Mouse (Mus musculus): ENCODE results near the gene Acadl. TPM values are rescaled to one million over a fixed set of nuclear protein-coding genes. Genes with fewer than 3 reads are reported as not detected.

Gene Acadl
- total RNA-seq, 1 experiment from 2014 or later, result 444 TPM

DNA sequence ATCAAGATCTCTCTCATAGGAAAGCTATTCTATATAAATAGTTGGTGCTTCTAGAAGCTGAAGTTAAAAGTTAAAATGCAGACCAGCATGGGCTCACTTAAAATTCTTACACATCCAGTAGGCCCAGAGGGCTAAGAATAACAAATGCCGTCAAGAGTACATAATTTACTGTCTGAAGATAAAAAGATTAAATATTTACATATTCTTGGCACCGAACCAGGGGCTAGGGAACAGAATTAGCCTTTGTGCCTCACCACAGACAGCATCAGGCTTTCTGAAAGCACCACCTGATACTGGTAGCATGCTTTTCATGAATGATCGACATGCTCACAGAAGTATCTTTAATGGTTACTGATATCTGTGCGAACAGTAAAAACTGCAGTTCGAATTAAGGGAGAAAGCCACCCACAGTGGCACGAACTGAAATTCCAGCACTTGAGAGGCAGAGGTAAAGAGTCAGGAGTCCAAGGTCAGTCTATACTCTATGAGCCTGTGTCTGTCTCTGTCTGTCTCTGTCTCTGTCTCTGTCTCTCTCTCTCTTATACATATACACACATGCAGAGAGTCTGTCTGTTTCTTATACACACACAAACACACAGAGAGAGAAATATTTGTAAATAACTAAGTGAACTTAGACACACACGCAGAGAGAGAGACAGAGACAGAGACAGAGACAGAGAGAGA, 23.2 kb downstream of the Acadl start:
- no peak for DNase-seq

DNA sequence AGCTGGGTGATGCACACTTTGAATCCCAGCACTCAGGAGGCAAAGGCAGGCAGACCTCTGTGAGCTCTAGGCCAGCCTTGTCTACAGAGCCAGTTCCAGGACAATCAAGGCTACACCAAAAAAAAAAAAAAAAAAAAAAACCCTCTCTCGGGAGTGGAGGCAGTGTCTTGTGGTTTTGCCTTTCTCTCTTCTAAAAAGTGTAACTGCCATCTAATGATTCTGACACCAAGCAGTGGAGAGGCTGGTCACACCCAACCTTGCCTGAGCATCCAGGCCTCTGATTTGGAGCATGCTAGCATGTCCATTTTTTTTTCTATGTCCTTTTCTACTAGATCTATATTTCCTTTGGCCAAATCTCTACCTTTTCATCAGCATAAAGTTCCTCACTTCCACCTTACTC, 23.9 kb downstream of the Acadl start:
- DNase-seq, result no peak

DNA sequence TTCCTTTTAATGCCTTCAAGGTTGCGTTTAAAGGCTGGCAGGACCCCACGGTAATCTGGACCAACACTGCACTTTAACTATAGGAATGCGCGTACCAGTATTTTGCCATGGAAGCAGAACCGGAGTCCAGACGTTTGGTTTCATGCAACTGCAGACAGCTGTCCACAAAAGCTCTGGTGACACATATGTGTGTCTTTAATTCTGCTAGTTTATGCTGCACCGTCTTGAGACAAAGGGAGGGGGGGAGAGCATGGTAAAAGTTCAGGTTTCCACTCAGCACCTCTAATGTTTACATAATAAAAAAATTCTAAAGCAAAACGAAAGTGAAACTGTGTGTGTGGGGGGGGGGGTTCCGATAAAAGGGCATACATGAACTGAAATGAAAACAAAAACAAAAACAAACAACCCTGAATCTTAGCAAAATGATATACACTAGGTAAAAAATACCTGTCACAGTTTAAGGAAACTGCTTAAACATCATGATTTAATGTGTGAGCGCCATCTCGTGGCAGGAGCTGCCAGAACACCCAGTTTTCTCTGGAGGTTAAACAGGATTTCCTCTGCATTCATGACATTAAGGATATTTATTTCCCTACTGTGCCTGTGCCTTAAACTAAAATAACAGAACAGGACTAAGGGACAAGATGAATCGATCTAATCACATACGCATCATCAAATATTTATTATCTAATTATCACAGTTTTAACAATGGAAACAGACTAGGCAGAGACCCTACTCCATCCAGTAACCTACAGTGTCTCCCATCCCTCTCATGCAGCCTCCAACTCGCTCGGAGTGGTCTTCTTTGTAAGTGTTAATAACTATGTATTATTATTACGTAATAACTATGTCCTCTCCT, 24.7 kb downstream of the Acadl start:
- DNase-seq, result peak; percentile 84

DNA sequence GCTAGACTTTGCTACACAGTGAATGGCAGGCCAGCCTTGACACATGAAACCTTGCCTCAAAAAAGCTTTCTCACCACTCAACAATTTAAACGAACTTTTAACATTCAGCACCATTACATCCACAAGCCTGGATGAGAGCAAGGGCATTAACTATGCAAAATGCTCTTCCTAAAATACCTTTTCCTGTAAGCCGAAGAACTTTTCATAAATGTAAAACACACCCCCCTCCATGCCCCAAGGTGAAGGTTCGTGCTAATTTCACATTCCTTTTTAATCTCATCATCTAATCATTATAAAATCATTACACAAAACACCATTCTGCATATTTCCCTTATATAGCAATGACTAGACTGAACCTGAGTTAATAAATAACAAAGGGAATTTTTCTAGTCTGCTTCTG, 25.9 kb downstream of the Acadl start:
- no peak for DNase-seq

DNA sequence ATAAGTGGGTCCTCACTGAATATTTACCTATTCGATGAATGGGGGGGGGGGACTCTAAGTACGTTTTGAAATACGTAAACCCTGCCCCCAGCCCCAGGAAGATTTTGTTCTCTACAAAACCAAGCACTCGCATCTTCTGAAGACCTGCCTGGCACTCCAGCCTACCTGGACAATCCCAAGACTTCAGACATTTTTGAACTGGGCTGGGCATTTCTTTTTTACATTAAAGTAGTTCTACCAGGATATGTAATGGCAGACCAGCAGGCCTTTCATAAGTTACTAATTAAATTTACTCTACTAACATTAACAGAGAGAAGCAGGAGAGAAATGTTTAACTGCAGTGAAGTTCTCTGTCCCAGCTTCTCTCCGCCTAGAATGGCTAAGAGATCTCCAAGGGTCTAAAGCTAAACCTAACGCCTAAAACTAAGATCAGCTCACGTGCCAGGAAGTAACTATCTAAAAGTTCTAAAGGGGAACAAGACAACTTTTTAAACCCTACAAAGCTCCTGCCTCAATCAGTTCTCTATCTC, 30.4 kb downstream of the Acadl start:
- no peak for DNase-seq

DNA sequence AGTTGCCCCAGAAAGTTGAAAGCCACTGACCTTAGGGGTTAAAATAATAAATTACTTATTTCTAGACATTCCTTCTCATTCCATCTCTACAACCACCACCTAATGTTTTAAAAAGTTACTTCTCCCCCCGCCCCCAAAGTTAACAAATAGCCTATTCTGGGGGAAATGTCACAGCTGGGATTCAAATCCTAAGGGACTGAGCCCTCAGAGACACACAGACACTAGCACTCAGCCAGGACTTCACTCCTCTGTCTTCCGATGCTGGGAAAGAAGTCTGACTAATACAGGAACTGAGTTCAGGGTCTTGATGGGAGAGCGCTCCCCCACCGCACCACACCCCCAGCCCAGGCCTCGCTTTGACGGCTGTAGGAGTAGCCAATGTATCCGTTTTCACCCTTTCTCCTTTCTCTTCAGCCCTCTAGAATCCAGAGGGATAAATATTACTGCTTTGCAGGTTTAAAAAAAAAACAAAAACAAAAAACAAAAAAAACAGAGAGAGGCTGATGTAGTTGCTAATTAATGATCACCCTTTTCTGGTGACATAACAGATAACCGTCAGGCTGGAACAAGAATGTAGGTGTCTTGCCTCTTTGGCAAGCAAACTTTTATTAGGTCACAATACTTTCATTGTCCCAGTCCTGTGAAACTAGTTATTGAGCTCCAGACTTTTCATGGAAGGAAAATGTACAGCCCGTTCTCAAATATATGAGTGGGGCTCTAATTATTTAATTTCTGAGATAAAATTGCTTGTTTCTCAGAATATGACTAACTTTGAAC, 31.1 kb downstream of the Acadl start:
- no peak for DNase-seq

DNA sequence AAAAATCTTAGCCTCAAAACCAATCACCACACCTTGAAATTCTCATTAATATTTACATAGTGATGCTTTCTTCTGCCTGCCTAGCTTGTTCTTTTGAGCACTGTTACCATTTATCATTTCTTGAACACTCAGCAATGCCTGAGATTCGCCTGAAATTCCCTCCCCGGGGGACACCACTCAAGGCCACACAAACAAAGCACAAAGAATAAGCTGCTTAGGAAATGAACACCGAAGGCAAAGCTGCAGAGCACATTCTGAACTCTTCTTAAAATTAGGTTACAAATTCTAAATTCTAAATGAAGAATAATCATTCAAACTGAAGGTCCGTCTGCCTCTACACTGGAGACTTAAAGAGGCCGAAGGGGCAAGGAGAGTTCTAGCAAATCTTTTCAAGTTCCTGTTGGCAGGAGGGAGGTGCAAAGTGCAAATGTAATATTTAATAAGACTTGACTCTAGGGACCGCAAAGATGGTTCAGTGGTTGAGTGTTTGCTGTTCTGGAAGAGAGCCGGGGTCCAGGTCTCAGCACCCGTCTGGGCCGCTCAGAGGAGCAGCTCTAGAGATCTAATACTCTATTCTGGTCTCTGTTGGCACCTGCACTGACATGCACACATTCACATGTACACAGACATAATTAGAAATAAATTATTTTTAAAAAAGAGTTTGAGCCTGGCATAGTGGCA, 33.5 kb downstream of the Acadl start:
- no peak for DNase-seq

DNA sequence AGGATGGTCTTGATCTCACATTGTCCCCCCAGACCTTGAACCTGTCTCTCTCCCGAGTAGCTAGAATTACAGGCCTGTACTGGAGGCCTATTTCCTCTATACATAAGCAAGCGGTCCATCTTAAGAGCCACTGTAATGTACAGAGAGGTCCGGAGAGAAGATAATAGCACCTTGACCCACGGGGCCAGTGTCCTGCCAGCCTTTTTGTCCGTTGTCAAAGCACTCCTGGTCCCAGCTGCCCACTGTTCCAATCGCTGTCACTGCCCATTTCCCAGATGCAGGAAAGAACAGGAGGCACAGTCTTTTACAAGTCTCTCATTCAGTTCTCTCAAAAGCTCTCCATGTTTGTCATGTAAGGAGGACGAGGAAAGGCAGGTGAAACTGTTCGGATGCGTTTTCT, 41.1 kb downstream of the Acadl start:
- no peak for DNase-seq

DNA sequence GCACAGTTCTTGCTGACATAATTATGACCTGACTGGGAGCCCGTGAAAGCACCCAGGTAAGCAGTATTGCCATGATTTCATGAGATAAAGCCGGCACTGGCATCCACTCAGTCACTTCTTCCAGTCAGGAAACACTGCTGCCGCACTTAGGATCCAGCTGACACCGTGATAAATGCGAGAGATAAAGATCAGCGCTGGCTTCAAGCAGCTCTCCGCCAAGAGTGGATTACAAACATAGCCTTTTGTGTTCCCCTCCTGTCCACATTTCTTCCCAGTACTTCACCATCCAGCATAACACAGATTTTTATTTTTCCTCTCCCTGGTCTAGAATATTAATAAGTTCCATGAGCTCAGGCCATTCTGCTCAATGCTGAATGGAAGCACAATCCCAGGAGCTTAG, 42.8 kb downstream of the Acadl start:
- DNase-seq, result peak; percentile 15

DNA sequence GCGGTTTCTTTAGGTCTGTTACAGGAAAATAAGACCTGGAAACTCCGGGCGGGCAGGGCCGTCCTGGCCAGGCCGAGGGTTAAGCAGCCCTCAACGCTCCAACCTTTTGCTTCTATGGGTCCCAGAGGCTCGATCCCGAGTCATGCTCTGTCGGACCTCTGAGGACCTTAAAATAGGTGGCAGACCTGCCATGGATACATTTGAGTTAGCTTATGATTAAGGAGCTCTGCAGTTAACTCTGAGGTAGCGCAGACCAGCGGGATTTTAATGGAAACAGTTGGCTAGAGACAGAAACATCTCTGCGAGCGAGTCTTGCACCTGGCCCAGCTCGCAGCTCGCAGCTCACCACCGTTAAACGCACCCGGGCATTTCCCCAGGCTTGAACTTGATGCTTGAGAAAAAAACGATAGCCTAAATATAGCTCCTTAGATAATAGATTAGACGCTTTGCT, 45.2 kb downstream of the Acadl start:
- no peak for DNase-seq

DNA sequence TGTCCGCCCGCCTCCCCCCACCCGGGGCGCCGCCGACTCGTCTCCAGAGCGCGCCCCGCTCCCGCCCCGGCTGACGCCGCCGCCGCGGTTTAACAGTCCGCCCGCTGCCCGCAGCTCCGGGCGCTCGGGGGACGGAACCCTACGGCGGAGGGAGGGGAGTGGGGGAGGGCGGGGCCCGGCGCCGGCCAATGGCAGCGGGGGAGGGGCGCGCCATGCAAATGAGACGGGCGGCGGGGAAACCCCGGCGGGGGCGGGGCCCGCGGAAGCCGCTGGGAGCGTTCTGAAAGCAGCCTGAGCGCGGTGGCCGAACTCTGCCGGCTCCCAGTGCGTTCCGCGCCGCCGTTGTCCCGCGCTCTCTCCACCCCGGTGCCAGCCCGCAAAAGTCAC, 45.6 kb downstream of the Acadl start, which contains the start of gene Kansl1l:
Gene Kansl1l, minus strand, starts transcription at position 110 of the 387 bp plus-strand sequence.
- peak; percentile 98 for DNase-seq

DNA sequence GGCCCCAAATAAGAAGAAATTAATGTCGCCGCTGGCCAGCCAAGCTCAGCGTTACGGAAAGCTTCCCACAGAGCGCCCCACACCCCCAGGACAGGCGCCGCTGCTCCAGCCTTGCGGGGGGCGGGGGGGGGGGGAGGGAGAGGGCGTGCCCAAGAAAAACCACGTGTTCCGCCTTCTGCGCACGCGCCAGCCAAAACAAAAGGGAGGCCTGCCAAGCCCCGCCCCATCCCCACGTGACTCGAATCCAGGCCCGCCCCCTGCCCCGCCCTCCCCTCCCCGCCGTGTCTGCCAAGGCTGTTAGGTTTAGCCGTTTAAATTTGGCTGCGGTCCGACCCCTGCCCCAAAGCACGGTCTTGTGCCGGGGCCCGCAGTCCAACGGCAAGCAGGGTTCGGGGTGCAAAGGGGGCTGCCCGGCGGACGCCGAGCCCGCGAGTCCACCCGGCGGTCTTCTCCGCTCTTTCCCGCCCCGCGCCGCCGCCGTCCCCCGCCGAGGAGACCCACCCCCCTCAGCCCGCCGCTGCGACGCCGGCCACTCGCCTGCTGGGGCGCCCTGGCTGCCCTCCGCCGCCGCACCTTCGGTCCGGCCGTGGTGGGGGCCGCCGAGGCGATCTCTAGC, 46.1 kb downstream of the Acadl start:
- DNase-seq, result peak; percentile 96

DNA sequence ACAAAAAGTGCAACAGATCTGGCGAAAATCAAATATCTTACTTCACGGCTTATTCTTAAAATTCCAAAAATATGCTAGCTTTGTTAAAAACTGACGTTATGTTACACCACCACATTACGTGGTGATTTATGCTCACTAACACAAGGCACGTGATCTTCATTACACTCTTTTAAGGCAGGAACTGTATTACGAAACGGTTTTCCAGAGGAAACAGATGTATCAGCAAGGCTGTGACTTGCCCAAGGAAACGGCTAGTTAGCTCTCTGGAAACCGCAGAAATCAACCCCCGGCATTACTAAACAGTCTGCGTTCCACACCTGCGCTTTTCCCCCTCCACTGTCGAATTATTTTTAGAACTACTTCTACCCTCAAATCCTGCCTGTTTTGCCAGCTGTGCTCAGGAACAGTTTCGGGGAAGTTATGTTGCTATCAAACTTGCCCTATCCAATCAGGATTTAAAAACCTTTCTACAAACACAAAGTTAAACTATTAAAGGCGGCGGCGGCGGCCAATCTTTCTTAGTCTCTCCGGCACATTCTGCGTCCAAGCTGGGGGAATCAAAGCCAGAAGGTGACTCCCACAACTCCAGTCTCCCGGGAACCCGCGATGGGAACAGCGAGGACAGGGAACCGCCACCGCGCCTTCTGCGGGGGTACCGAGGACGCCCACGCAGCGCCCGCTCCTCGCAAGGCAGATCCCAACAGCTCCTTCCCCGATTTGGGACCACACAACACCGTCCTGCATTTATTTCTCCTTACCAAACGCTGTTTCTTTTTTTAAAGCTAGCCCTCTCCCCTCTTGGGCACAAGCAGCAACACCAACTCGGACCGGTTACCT, 46.9 kb downstream of the Acadl start:
- peak; percentile 53 for DNase-seq

DNA sequence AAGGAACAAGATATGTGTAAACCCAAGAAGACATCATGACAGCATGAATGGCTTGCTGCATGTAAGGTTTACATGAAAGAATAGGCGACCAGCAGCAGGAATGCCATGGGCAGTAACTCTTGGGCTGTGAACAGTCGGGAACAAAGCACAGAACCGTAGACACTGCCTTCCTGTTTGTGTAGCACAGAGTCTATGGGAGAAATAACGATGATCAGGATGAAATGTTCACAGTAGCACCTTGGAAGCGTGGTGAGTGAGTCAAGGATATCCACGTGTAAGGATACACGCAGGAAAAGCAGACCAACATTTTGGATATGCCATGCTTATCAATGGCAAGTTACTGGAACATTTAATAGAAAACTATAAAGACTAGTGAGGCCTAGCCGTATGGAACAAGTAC, 48.3 kb downstream of the Acadl start:
- no peak for DNase-seq

DNA sequence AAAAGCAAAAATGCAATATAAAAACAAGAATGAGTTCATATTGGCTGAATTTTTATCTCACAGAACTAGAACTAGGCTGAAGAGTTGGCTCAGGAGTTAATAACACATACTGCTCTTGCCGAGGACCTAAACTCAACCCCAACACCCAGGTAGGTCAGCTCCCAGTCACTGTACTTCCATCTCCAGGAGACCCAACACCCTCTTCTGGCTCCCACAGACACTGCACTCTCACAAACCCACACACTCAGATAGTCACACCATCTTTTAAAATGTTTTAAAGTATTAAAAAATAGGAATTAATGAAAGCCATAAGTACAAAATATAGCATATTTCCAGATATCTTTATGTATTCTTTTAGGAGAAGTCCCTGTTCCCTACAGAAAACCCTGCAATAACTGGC, 49.9 kb downstream of the Acadl start:
- DNase-seq, result no peak

DNA sequence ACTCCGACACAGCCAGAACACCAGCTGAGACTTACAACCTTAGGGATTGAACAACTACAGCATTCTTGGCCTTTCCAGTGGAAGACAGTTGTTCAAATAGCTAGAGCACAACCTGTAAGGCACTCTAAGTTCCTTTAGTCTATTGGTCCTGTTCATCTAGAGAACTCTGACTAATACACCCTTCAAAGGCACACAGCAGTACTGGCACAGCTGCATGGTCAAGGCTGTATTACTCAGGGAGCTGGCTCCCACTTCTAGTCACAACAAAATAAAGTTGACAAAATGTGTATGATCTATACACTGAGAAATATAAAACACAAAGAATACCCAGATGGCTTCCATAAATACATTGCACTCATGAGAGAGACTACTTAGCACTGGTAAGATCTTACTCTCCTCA, 56.3 kb downstream of the Acadl start:
- DNase-seq, result peak; percentile 4

DNA sequence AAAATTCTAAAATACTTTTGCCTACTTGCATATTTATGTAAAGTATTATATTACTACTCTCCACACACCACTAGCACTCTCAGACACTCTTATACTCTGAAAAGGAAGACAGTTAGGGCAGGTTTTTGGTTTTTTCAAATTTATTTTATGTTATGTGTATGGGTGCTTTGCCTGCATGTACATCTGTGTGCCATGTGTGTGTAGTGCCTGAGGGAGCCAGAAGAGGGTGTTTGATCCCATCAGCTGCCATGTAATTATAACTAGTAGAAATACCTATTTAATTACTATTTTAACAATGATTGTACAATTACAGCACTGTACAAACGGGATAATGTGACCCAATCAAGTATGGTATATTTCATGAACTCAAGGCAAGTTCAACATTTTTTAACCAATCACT, 57.7 kb downstream of the Acadl start:
- DNase-seq, result no peak

DNA sequence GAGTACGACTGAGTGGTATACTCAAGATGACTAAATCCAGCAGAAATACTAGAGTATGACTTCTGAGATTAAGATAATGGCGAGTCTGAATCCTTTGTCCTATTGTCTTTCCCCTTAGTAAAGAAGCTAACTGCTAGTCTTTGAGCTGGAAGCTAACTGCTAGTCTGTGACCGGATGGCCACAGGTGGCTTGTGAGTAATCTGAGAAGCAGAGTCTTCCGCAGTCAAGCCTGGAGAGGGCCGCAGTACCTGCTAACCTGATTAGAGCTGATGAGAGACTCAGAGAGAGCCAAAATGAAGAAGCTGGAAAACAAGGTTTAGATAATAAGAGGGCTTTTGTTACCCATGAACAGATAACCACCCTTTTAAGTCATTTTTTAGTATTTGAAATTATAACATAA, 58.4 kb downstream of the Acadl start:
- no peak for DNase-seq

DNA sequence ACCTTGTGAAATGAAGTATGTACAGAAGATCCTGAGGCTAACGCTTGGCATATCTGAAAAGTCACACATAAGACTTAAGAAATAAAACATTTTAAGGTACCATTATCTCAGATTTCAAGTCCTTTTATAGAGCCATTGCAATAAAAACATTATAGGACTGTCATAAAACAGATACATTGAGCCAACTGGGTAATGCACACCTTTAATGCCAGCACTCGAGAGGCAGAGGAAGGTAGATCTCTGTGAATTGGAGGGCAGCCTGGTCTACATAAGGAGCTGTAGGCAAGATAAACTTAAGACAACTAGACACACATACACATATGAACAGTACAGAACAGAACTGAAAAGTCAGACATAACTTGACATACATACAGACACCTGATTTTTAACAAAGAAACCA, 65.1 kb downstream of the Acadl start:
- DNase-seq, result no peak

DNA sequence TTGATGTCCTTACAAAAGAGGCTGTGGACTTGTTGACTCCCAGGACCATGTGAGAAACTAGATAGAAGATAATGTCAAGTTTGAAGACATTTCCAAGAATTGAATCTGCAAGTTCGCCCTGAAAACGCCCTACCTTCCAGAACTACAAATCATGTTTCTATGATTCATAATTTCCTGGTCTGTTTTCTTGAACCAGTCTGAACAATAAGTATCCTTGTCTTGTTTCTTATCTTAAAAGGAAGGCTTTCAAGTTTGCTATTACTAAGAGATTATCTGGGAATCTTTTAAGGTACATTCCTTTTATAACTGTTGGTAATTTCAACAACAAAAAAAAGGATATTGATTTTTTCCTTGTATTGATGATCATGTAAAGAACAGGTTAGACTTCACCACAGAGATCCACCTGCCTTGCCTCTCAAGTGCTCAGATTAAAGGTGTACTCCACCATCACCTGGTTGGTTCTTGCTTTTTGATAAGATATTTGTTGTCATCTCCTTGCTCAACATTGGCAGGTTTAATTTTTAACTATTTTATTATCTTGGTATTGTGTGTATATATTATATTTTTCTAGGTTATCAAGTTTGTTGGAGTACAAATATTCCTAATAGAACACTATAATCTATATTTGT, 70.1 kb downstream of the Acadl start:
- DNase-seq, result no peak
